Mouse (Mus musculus): ENCODE measurements around the gene Gjb5. TPM values are rescaled to one million over a fixed set of nuclear protein-coding genes. Genes with fewer than 3 reads are reported as not detected.

The Gjb5 gene
- polyA plus RNA-seq (2012; rRNA removed) = 0.23 and 0.30 TPM in 2 replicates

GRCm38 (mm10) chr4:127358018-127358417, at the start of gene Gjb5:
TSS of gene Gjb5 (minus strand) at chr4:127358181.

GRCm38 (mm10) chr4:127353951-127354438, 4.0 kb downstream of the Gjb5 start, which contains the start of gene Gjb4:
TSS of gene Gjb4 (minus strand) at chr4:127354081.

GRCm38 (mm10) chr4:127330181-127331100, 27.5 kb downstream of the Gjb5 start, which contains the start of gene Gjb3:
TSS of gene Gjb3 (minus strand) at chr4:127330844.

GRCm38 (mm10) chr4:127313861-127314260, 44.1 kb downstream of the Gjb5 start, which contains the start of gene Gja4:
TSS of gene Gja4 (minus strand) at chr4:127314039.

Other genes with a start within 250 kb of the Gjb5 start
- gene Tmem35b, start 234.5 kb downstream of the Gjb5 start, polyA plus RNA-seq (2012; rRNA removed) = 17.5 and 17.9 TPM in 2 replicates
- 35.0 and 39.2 TPM in 2 replicates for gene Dlgap3, start 189.0 kb downstream of the Gjb5 start, polyA plus RNA-seq (2012; rRNA removed)
- 33.4 and 34.3 TPM in 2 replicates for gene Smim12, start 114.4 kb downstream of the Gjb5 start, polyA plus RNA-seq (2012; rRNA removed)
- 17.8 and 18.6 TPM in 2 replicates for gene Gja4, start 44.1 kb downstream of the Gjb5 start, polyA plus RNA-seq (2012; rRNA removed)
- 0.33 and 1.3 TPM in 2 replicates for gene Gjb3, start 27.3 kb downstream of the Gjb5 start, polyA plus RNA-seq (2012; rRNA removed)
- gene Gjb4, start 4.1 kb downstream of the Gjb5 start, polyA plus RNA-seq (2012; rRNA removed) = 0.27 TPM in 1 of 2 replicates, not detected in the other

All from central nervous system, embryonic 18 days (tissue).